Mouse (Mus musculus): ENCODE results near the gene Srarp. TPM values are rescaled to one million over a fixed set of nuclear protein-coding genes. Genes with fewer than 3 reads are reported as not detected.

The Srarp gene
- total RNA-seq, 2 experiments from 2014 or later = not detected

DNA sequence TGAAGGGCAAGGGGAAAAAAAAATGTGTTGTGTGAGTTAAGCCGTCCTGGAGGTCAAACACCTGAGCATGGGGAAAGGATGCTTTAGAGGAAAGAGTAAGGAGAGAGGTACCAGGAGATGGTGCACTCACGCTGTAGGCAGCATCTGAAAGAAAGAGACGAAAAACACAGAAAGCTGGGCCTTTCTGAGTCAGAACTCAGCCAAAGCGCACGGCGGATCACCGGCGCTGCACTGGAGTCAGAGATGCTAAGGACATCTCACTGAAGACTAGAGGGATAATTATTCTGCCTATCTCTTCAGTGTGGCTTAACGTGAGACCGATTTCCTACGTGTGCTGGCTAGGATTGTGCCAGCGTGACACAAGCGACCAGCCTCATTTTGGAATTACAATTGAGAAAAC is 8.0 kb downstream of the Srarp start:
- no peak for ATAC-seq (replicated peaks; ENCODE audit: low FRiP score, poor library complexity, severe bottlenecking)

DNA sequence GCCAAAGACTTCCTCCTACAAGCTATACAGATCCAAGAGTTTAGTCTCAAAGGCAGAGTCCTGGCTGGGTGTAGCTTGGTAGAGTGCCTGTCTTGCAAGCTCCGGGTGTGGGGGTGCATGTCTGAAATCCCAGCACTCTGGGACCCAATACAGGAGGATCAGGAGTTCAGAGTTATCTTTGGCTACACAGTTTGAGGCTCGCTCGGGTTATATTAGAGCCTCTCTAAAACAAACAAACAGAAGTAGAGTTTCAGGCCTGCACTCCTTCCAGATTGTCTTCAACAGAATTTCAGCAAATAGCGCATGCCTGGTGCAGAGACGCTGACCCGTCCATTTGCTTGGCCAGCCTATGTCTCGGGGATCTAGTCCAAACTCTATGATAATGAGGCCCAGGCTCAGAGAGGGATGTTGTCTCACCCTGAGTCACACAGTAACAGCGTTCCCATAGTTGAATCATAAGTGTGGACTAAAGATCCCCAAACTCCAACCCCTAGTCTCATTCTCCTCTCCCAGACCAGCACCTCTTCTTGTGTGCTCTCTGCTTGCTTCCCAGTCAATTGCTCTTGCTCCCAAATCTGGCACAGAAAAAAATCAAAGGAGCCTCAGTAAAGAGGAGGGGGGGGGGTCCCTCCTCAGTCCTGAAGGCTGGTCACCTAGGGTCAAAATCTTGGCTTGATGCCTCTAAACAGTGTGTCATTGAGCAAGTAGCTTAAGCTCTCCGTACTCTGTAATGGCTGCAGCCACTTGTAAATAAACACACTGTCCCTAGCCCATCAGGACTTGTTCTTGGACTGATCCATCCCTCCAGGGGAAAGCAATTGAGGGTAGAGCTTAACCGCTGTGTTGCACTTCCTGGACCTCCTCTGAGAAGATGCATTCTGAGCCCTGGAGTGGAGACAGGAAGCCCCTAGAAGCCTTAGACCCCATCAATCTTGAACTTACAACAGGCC is 8.8 kb downstream of the Srarp start:
- no peak for ATAC-seq (replicated peaks; ENCODE audit: low FRiP score, poor library complexity, severe bottlenecking)

DNA sequence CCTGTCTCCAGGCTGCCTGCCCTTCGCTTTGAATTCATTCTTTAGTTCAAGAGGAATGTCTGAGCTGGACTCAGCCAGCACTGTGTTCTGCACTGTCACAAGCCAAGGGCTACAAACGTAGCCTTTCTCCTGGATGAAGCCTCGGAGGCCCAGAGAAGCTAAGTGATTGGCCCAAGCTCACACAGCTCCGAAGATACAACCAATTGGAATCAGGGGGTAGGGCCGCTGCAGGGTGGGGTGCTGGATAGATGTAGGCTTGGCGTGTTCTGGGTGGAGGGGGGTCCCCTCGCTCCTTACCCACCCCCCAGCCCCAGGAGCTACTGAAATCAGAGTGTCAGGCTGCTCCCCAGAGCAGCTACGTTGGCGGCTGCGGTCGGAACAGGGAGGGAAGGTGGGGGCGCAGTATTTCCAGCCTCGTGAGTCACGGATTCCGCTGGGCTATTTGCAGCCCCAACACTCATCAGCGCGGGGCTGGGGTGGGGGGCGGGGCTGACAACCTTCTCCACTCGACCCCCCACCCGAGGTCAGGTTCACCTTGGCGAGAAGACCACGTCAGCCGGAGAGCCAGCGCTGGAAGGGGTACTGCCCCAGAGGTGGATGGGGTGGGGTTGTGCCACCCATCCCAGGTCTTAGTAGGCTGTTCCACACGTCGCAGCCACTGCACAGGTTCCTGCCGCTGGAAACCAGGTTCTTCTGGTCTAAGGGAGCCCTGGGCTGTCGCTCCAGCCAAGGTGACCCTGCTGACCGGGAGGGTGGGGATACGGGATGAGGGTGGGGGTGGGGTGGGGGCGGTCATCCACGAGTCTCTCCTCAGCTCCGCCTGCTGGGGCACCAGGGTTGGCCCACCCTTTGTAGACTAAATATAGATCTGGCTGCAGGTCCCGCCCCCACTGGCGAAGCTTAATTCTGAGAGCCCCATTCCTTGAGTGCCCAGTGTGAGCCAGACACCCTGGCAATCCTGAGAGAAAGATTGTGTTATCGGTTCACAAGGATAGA is 10.1 kb downstream of the Srarp start:
- no peak for ATAC-seq (replicated peaks; ENCODE audit: low FRiP score, poor library complexity, severe bottlenecking)

DNA sequence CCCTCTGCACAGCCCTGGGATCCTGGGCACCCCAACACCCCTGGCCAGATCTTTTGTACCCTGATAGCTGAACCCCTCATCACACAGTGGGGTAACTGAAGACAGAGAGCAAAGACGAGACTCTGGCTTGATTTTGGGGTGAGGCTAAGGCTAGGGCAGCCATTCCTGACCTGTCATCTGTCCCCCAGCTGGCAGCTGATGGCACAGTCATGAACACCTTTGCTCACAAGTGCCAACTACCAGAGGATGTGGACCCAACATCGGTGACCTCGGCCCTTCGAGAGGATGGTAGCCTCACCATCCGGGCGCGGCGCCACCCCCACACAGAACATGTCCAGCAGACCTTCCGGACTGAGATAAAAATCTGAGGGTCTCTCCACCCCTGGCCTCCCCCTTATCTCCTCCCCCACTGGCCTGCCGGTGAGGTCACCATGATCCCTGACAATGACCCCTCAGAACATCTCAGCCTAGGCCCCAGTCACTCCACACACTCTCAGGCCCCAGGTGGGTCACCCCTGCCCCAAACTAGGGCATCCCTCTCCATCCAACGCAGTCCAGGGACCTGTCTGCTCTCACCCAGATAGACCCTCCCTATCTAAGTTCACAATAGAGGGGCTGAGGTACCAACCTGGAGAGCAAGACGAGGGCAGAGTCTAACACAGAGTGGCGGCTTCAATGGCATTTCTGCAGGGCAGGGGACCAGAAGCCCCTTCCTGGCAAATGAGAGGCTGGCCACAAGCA is 12.0 kb downstream of the Srarp start:
- no peak for ATAC-seq (replicated peaks; ENCODE audit: low FRiP score, poor library complexity, severe bottlenecking)

DNA sequence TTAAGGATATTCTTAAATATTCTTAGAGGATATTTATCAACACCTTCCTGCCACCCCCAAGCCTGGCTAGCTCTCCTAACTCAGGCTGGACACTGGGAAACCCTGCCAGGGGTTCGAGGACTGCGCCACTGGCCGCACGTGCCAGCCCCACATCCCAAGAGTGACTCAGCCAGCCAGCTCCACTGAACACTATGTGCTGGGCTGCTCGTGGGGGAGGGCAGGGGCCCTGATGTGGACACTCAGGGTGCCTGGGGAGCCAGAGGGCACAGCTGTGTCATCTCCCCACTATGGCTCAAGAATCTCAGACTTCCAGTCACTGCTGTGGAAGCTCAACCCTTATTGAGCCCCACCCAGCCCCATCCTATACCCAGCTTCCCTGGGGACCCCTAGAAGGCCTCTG is 12.6 kb downstream of the Srarp start:
- no peak for ATAC-seq (replicated peaks; ENCODE audit: low FRiP score, poor library complexity, severe bottlenecking)

DNA sequence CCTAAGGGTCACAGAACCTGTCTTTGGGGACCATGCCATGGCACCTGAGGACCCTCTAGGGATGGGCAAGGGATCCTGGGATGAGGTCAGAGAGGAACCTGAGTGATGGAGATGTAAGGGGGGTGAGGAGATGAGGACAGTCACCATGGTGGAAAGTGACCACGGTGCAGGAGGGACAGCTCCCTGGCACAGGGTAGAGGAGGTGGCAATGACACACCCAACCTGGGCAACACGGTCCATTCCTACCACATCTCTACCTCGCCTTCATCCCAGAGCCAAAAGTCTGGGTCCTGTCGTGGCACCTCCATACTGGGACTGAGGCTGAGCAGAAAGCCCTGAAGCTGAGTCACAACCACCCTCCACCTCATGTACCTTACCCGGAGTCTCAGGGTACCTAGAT is 13.1 kb downstream of the Srarp start:
- no peak for ATAC-seq (replicated peaks; ENCODE audit: low FRiP score, poor library complexity, severe bottlenecking)

DNA sequence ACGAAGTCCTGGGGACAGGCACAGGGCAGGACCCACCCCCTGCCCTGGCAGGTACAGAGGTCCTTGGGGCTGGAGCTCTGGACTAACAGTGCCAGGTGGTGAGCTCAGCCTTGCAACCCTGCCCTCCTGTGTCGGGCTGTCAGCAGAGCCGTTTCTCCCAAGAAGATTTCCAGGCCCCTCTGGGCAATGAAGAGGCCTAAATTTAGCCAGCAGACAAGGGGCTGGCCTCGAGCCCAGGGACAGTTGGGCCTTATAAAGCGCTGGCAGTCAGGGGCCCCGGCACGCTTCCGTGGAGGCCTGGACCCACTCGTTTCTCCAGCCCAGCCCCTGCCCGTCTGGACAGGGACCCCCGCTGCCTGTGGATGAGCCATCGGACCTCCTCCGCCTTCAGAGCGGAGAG is 14.5 kb downstream of the Srarp start:
- no peak for ATAC-seq (replicated peaks; ENCODE audit: low FRiP score, poor library complexity, severe bottlenecking)

DNA sequence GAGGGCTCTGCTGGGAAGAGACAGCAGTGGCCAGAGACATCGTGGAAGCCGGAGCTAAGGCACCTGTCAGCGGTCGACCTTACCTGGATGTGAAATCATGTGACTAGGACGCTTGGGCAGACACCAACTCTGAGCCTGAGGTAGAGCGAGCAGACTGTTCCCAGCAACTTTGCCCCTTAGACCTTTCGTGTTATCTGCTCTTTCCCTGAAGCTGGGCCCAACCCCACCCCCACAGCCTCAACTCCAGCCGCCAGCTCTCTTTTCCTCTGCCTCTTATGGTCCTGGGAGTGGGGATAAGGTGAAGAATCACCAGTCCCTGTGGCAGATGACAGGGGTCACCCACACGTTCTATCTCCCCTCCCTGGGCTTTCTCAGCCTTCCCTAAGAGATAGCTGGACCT is 15.0 kb downstream of the Srarp start:
- no peak for ATAC-seq (replicated peaks; ENCODE audit: low FRiP score, poor library complexity, severe bottlenecking)

DNA sequence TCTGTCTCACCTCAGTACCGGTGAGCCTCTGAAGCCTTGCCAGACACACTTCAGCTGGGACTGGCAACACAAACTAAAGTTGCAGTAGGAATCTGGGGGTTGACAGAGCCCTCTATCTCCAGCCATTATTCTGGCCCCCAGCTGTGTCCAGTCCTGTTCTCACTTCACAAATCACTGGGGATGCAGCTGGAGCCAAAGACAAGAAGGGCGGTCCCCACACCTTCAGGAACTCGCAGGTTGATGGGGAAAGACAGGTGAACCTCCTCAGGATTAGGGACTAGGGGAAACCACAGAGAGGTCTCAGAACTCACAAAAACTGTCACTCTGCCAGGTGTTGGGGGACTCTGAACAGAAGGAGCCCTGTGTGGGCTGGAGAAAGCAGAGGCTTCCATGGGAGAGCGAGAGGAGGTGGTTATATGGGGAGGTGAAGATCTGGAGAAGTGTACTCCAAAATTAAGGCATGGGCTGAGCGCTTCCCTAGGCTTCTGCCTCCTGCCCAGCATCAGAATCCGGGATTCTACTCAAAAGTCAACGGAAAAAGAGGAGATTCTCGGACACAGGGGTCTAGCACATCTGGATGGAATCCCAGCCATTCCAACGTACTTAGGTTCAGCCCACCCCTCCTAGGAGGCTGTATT is 15.6 kb downstream of the Srarp start, which contains the start of gene Hspb7:
Gene Hspb7 (plus strand): TSS at position 588 of the 638 bp plus-strand sequence.
- ATAC-seq (replicated peaks; ENCODE audit: low FRiP score, poor library complexity, severe bottlenecking) = no peak

DNA sequence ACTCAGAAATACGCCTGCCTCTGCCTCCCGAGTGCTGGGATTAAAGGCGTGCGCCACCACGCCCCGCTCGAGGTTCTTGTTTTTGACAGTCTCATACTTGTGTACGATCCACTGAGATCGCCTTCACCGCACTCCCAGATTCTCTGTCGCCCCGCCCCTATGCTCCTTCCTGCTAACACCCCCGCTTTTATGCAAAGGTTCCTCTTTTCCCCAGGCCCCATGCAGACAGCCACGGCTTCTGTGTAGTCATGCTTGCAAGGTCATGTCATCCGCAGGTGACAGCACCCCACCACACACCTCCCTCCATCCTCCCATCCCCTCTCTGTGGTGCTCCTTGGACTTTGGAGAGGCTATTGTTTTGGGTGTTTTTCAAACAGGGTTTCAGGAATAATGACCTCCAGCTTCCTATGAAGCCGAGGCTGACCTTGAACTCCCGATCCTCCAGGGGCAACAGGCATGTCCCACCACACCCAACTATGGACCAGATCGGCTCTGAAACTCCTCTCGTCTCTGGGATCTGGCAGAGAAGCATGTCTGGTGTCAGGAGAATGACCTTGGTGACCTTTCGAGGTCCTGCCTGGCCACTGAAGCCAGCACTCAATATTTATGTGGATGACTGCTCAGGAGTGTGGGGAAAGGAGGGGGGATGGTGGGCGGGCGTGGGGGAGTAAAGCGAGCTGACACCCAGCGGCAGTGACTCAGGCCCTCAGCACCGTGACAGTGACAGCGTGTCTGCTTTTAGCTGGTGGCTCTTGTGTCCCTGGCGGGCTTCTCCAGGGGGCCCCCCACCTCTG is 16.3 kb downstream of the Srarp start:
- no peak for ATAC-seq (replicated peaks; ENCODE audit: low FRiP score, poor library complexity, severe bottlenecking)

DNA sequence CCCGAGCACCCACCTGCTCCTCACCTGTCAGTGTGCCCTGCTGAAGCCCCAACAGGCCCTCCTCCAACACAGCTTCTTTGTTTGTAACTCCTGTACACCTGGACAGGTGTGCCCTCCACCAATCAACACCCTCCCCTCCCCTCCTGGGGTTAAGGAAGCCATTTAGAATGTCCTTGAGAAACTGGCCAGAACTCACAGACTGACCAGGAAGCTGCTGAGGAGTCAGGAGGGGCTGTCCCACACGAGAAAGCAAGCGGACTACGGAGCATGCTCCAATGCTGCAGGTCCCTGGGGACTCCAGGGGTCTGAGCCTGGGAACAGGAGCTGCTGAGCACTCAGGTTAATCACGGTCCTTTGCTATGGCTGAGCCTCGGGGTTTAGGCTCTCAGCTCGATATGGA is 20.0 kb downstream of the Srarp start, which contains the start of gene Clcnkb:
Gene Clcnkb (minus strand): TSS at position 91 of the 400 bp plus-strand sequence.
- ATAC-seq (replicated peaks; ENCODE audit: low FRiP score, poor library complexity, severe bottlenecking) = no peak

DNA sequence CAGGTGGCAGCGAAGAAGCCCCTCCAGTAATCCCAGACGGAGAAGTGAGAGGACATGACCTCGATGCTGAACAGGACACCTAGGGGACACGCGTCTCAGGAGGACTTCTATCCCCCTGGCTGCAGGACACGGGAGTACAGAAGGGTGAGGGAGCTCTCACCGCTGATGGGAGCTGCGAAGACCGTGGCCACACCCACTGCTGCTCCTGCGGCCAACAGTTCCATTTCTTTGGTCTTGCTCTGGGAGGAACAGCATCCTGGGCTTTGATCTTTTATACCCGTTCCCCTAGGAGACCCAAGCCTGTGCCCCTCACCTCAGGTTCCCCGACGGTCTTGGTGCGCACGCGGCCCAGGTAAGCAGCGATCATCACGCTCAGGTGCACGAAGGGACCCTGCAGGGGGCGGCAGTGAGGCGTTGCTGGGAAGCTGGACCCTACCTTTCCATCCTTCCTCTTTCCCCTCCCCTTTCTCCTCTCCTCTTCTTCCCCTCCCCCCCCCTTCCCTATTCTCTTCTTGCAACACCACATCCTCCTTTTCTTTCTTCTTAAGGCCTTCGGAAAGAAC is 24.4 kb downstream of the Srarp start:
- no peak for ATAC-seq (replicated peaks; ENCODE audit: low FRiP score, poor library complexity, severe bottlenecking)

DNA sequence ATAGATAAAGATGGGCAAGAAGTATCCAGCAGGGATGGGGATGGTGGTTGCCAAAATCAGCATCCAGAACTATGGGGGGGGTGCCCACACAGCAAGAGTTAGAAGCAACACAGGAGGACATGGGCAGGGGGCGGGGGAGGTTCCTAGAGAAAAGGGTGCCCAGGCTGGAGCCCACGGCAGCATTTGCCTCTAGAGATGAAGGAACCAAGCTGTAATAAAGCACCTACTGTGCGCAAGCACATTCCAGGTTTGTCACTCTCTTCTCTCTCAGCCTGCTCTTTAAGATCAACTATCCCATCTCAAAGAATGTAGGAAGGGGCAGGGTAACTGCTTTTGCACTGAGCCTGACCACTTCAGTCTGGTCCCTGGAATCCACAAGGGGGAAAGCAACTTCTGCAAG is 27.3 kb downstream of the Srarp start:
- no peak for ATAC-seq (replicated peaks; ENCODE audit: low FRiP score, poor library complexity, severe bottlenecking)

DNA sequence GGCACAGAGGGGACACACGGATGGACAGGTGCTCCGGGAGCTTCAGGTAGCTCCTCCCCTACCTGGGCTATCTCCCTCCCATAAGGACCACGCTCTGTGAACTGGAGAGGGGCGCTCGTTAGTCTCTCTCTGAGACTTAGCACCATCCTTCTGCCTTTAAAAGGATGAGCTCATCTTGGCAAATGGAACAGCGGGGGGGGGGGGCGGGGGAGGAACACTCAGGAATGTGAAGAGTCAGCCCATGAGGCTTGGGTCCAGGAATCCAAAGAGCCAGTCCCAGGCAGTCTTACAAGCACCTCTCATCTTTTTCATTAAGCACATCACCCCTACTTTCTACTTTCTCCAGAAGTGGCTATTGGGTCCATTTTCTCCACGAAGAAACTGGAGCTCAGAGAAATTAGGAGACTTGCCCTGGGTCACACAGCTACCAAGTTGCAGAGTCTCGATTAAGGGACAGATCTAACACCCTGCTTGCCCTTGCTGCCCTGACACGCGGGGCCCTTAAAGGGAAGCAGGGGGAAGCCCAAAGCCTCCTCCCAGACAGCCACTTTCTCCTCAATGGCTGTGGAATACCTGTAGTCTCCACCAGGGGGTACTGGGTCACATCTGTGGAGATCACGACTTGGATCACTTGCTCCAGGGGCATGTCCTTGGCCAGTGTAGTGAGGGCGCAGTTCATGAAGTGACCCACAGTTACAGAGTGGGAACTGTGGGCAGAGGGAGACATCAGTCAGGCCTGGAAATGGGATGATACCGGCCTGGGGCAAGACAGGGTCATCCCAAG is 29.2 kb downstream of the Srarp start:
- no peak for ATAC-seq (replicated peaks; ENCODE audit: low FRiP score, poor library complexity, severe bottlenecking)

DNA sequence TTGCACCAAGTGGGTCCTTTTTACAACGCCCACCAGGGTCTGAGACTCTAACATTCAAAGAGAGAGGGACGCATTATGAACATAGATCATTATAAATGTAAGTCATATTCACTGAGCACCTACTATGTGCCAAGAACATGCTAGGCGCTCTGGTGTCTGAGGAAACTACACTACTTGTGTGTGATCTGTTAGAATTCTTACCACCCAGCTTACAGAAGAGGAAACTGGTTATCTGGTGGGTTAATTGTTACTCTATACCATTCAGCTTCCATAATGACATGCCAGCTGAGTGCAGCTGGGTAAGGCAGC is 30.6 kb downstream of the Srarp start:
- no peak for ATAC-seq (replicated peaks; ENCODE audit: low FRiP score, poor library complexity, severe bottlenecking)

DNA sequence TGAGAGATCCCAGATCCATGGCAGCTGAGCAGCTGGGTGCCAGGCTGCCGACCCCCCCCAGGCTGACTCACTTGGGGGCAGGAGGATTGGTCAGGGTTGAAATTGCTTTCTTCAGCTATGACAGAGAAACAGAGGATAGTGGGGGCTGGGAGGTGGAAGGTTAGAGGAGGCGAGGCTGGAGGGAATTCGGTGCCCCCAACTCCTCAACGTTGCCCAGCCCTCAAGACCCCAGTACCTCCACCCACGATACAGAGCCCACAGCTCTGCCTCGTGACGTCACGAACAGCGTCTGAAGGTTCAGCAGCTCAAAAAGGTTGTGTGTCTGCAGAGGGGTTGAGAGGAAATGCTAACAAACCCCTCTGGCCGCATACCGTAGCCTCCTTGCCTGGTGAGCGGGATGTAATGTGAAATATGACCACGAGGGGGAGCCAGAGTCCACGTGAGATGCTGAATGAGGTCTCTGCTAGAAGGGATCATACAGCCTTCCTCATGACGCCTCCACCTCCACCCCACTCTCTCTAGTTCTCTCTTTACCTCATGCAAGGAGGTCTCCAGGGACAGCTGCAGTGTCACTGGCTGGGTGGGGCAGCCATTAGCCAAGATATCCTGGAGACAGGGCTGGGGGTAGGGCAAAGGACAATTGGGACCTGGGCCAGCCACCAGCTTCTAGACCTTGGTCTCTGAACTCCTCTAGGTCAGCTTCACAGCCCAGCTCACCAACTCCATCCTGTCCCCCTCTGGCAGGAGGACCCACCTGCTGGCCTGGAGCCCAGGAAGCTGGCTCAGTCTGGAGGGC is 31.2 kb downstream of the Srarp start:
- peak; percentile 79 for ATAC-seq (replicated peaks; ENCODE audit: low FRiP score, poor library complexity, severe bottlenecking)

DNA sequence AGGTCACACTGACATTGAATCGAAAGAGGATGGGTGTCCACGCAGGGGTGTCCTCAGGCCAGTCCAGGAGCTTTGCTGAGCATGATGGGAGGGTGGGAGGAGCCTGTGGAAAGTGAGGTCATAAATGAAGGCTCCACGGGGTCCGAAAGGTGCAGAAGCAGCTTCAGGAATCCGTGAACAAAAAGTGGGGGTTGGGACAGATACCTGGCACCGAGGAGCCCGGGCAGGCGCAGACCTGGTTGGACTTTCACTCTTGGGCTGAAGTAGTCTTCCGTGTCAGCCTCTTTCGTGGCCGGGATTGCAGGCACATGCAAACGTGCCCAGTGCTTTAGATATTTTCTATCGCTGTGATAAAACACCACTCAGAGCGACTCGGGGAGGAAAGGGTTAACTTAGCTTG is 35.7 kb downstream of the Srarp start:
- ATAC-seq (replicated peaks; ENCODE audit: low FRiP score, poor library complexity, severe bottlenecking) = no peak
